Mouse (Mus musculus) olfactory bulb, adult 2 months (tissue): ENCODE data around the gene 4921539E11Rik.

Source experiments
- CTCF ChIP-seq: fragments of 200-500 bp; IDR thresholded peaks from 2 replicates; pipeline ENCODE4 v1.5.1; 2012; ENCODE audit warnings: low read depth, mild to moderate bottlenecking, low read length, moderate library complexity; ENCODE audit not compliant: insufficient read depth
- POLR2A ChIP-seq: fragments of 200-500 bp; IDR thresholded peaks from 2 replicates; pipeline ENCODE4 v1.6.1; 2012; ENCODE audit warnings: mild to moderate bottlenecking, low read depth, low read length, moderate library complexity; ENCODE audit not compliant: insufficient read depth

DNA sequence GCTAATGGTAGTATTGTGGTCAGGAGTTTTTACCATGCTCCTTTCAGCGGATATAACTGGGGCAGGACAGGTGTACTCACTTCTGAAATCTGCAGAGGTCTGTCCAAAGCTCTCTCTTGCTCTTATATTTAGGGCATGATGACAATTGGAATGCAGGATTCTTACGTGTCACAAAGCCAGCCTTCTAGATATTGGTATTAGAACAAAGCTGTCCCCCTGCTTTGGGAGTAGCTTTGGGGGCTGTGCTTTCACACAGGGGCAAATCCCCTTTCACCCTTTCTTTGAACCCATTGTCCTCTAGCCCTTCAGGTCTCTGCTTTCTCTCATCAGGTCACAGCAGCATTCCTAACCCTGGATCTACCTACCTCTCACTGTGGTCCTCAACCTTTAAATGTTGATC is at the start of gene 4921539E11Rik:
- no peak for TF ChIP-seq CTCF
- TF ChIP-seq POLR2A, result no peak
